Mouse (Mus musculus): ENCODE data around the gene Jdp2.

The Jdp2 gene

GRCm38 (mm10) chr12:85598611-85599477, at the start of gene Jdp2:
Jdp2 (plus strand) TSS chr12:85599027.
- in situ Hi-C loops (cut with MboI; ENCODE audit: unreplicated experiment in 2 of 2) = no loop called here

GRCm38 (mm10) chr12:85549661-85550060, 49.2 kb upstream of the Jdp2 start:
- in situ Hi-C loops (cut with MboI; ENCODE audit: unreplicated experiment in 2 of 2) = no loop called here

DNA sequence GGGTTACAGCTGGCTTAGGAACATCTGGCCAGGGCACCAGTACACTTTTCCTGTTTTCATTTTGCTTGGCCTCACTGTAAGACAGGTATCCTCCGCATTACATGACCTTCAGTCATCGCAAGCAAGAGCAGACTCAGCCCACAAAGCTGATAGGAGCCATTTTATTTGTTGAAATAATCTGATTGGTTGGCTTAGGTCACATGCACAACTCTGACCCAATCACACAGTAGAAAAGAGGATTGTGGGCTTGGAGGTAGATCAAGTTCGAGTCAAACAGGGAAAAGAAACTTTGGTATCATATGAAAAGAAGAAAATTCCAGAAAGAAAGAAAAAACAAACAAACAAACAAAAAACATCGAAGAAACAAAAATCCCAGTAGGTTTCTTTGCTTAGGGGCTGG, 48.4 kb upstream of the Jdp2 start:
- in situ Hi-C loops (cut with MboI; ENCODE audit: unreplicated experiment in 2 of 2) = no loop called here

- in situ Hi-C loops (cut with MboI; ENCODE audit: unreplicated experiment in 2 of 2) = no loop called here
Observed at GRCm38 (mm10) chr12:85559299-85559698, 39.5 kb upstream of the Jdp2 start.

- in situ Hi-C loops (cut with MboI; ENCODE audit: unreplicated experiment in 2 of 2) = no loop called here
Observed at GRCm38 (mm10) chr12:85565441-85565840, 33.4 kb upstream of the Jdp2 start.

- in situ Hi-C loops (cut with MboI; ENCODE audit: unreplicated experiment in 2 of 2) = no loop called here
Observed at GRCm38 (mm10) chr12:85568298-85568697, 30.5 kb upstream of the Jdp2 start.

DNA sequence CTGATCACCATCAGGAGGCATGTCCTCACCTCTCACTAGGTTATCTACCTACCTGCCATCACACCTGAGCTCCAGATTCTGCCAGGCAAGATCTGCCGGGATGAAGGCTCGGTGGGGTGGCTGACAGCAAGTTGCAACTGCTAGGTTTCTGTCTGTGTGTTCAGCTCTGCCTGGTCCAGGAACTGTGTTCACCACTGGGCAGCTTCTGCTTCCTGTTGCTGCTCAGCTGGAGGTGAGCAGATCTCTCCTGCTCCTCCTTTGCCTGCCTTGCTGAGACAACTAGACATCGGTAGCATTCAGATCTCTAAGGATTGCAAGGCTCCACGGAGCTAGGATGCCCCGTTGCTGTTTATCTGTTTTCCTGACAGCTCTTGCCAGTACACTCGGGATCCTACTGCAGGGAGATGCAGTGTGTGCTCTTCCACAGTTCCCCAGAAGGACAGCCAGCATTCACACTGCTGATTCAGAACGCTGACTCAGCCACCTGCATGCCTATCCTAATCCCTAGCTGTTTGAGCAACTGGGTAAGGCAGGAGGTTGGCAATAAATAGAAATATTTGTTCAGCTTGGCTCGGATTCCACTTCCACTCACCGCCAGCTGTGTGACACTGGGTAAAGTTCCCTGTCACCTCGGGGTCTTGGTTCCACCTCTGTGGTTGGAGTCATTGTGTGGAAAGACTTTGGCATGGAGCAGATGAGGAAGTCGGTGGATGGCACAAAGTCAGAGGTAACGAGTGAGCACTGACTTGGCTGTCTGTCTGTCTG, 29.3 kb upstream of the Jdp2 start:
- in situ Hi-C loops (cut with MboI; ENCODE audit: unreplicated experiment in 2 of 2) = no loop called here

GRCm38 (mm10) chr12:85570158-85570540, 28.7 kb upstream of the Jdp2 start:
- in situ Hi-C loops (cut with MboI; ENCODE audit: unreplicated experiment in 2 of 2) = no loop called here

GRCm38 (mm10) chr12:85571312-85571711, 27.5 kb upstream of the Jdp2 start:
- in situ Hi-C loops (cut with MboI; ENCODE audit: unreplicated experiment in 2 of 2) = no loop called here

GRCm38 (mm10) chr12:85572047-85572475, 26.8 kb upstream of the Jdp2 start:
- in situ Hi-C loops (cut with MboI; ENCODE audit: unreplicated experiment in 2 of 2) = no loop called here

DNA sequence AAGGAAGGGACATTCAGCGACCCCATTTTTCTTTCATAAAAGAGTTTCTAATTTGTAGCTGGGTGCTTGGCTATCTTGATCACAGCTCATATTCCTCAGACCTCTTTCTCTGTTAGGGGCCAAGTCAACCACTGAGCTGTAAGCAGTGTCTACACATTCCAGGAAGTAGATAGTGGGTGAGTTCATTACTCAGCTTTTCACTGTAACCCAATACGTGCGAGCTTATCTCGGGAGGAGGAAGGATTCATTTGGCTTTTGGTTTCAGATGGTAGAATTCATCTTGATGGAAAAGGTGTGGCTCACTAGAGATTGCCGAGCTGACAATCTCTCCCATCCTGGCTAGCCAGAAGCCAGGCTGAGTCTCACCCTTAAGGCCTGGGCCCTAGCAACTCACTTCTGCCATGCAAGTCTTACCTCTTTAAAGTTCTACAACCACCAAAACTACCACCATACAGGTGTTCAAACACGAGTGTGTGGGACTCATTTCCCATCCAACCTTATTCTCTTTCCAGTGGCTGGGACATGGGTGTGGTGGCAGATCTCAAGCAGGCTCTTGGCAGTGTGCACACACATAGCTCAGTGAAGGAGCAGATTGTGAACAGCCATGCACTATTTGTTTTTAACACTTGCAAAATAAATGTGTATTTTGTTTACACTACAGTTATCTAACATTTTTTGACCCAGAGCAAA, 23.9 kb upstream of the Jdp2 start:
- in situ Hi-C loops (cut with MboI; ENCODE audit: unreplicated experiment in 2 of 2) = no loop called here

- in situ Hi-C loops (cut with MboI; ENCODE audit: unreplicated experiment in 2 of 2) = no loop called here
Observed at GRCm38 (mm10) chr12:85575496-85575840, 23.4 kb upstream of the Jdp2 start.

GRCm38 (mm10) chr12:85581261-85582066, 17.4 kb upstream of the Jdp2 start:
- in situ Hi-C loops (cut with MboI; ENCODE audit: unreplicated experiment in 2 of 2) = no loop called here

GRCm38 (mm10) chr12:85582067-85582316, 16.8 kb upstream of the Jdp2 start:
- in situ Hi-C loops (cut with MboI; ENCODE audit: unreplicated experiment in 2 of 2) = no loop called here

GRCm38 (mm10) chr12:85585761-85586258, 13.0 kb upstream of the Jdp2 start:
- in situ Hi-C loops (cut with MboI; ENCODE audit: unreplicated experiment in 2 of 2) = no loop called here

GRCm38 (mm10) chr12:85589870-85590382, 8.9 kb upstream of the Jdp2 start:
- in situ Hi-C loops (cut with MboI; ENCODE audit: unreplicated experiment in 2 of 2) = no loop called here

GRCm38 (mm10) chr12:85592943-85593342, 5.9 kb upstream of the Jdp2 start:
- in situ Hi-C loops (cut with MboI; ENCODE audit: unreplicated experiment in 2 of 2) = no loop called here

GRCm38 (mm10) chr12:85594390-85594789, 4.4 kb upstream of the Jdp2 start:
- in situ Hi-C loops (cut with MboI; ENCODE audit: unreplicated experiment in 2 of 2) = no loop called here

GRCm38 (mm10) chr12:85598053-85598452, 774 bp upstream of the Jdp2 start:
- in situ Hi-C loops (cut with MboI; ENCODE audit: unreplicated experiment in 2 of 2) = no loop called here

DNA sequence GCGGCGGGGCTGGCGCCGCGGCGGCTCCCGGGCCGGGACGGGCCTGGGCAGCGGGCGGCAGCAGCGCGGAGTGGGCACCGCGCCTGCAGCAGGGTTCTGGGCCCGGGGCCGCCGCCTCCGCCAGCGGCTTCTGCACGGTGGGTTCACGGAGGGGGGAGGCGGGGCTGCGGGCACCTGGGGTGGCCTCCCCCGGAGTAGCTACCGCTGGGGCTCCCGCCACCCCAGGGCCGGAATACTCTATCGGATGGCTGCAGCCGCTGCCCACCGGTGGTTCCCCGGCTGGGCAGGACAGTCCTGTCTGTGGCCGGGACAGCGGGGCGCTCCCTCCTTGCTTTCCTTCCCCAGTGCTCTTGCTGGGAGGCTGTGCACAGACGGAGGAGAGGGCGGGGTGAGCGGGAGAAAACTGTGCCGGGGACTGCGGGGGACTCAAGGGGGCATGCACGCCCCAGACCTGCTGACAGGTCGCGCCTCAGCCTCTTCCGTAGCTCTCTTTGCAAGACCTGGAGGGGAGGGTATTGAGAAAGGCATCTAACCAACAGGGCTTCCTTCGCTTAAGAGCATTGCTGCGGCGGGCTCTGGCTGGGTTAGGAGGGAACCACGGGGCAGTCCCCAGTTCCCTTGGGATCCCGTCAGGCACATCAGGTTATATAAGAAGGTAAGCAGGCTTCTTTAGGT, 788 bp downstream of the Jdp2 start:
- in situ Hi-C loops (cut with MboI; ENCODE audit: unreplicated experiment in 2 of 2) = no loop called here
